Mouse (Mus musculus) embryonic fibroblast, embryonic 13.5 days (primary cell): Measurements from ENCODE around the gene Cnst. TPM values are rescaled to one million over a fixed set of nuclear protein-coding genes. Genes with fewer than 3 reads are reported as not detected.
"Not testable (repeated sequence)": the region's sequence is repeated elsewhere in the genome, so short reads cannot be mapped to it uniquely, and the experiment has no call there.

Source experiments
- H3K27ac ChIP-seq: 2 replicates; pipeline ENCODE4 v1.5.1; 2012; ENCODE audit warnings: low read length, control low read depth, inconsistent platforms; ENCODE audit not compliant: insufficient read depth
- H3K4me1 ChIP-seq: 2 replicates; pipeline ENCODE4 v1.6.1; 2011; ENCODE audit warnings: low read length; ENCODE audit not compliant: control insufficient read depth, insufficient read depth
- H3K4me3 ChIP-seq: 2 replicates; pipeline ENCODE4 v1.5.1; 2011; ENCODE audit warnings: mild to moderate bottlenecking, control low read depth, low read length; ENCODE audit not compliant: insufficient read depth
- CTCF ChIP-seq: IDR thresholded peaks from 2 replicates; pipeline ENCODE4 v1.5.1; 2011; ENCODE audit warnings: mild to moderate bottlenecking, control low read depth, low read length, moderate library complexity, borderline replicate concordance; ENCODE audit not compliant: insufficient read depth
- POLR2A ChIP-seq: IDR thresholded peaks from 2 replicates; pipeline ENCODE4 v1.6.1; 2011; ENCODE audit warnings: low read depth, mild to moderate bottlenecking, control low read depth, low read length, moderate library complexity
- polyA plus RNA-seq: library from polyadenylated mRNA; stranded (reverse); fragments of >200 nt; gene quantifications from 2 replicates; pipeline ENCODE4 v1.2.4, GENCODE M21; 2011; ENCODE audit warnings: low read depth; ENCODE audit not compliant: missing spikeins, insufficient read length

Gene Cnst
- 15.9 and 19.3 TPM in 2 replicates for polyA plus RNA-seq

GRCm38 (mm10) chr1:179545768-179546550, at the start of gene Cnst, which contains the start of gene Tfb2m:
Gene Cnst, plus strand, starts transcription at chr1:179546370.
Gene Tfb2m, minus strand, starts transcription at chr1:179546267.
- not testable (repeated sequence) for H3K4me1 ChIP-seq
- Histone ChIP-seq H3K27ac (peak within 1 kb of the TSS; percentile 50), H3K4me3 (peak within 1 kb of the TSS; percentile 98)
- TF ChIP-seq POLR2A, result peak; percentile 22; the same call in 1 of the 2 replicates

DNA sequence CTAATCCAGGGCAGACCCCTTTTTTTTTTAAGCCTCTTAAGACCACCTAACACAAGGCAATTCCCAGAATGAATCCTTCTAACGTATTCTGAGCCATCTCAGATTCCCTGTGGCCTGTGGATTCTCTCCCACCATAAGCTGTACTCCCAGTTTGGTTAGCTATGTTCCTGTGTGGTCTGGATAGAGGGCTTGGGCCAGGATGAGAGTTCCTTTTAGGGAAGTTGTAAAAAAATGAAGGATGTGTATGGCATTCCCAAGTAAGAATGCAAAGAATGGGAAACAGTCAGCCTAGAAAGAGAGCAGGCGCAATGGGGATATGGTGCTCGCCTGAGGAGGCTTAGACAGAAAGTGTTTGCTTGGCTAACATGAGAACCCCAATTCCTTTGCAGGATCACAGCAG, 46.9 kb upstream of the Cnst start:
- Histone ChIP-seq H3K4me3 (no peak overlapping the region), H3K4me1 (peaks cover 7% of the 10 kb centered on the region; the same call in 1 of the 2 replicates), H3K27ac (0 out of 2 replicates have a peak overlapping the region, but pooled peaks have one; percentile 23)
- TF ChIP-seq POLR2A, result no peak
- TF ChIP-seq CTCF, result no peak

DNA sequence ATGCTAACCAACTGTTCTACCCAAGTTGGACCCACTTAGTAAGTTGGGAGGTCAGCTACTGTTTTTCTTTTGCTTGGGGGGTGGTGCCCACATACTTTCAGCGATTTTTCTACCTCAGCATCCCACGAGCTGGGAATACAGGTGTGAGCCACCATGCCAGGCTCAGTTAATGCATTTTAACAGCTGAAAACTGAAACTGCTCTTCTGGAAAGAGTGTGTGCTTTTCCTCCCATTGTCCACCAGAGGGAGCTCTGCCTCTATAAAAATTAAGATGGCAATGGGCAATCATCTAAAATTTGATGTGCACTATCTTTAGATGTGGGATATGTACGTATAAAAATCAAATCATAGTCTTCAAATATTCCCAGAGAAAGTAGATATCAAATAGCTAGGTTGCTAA, 43.6 kb upstream of the Cnst start:
- H3K4me1 ChIP-seq, result peaks cover 7% of the 10 kb centered on the region; the same call in 1 of the 2 replicates
- no peak overlapping the region for H3K27ac ChIP-seq
- H3K4me3 ChIP-seq, result no peak overlapping the region
- TF ChIP-seq POLR2A, result no peak
- no peak for TF ChIP-seq CTCF

- H3K27ac ChIP-seq, result no peak overlapping the region
- TF ChIP-seq CTCF (0 out of 2 replicates have a peak, but pooled peaks have one; percentile 6), POLR2A (no peak)
- no peak overlapping the region for H3K4me3 ChIP-seq
- no peaks in the 10 kb centered on the region for H3K4me1 ChIP-seq
Observed at GRCm38 (mm10) chr1:179506530-179507315, 39.4 kb upstream of the Cnst start.

GRCm38 (mm10) chr1:179510546-179511340, 35.4 kb upstream of the Cnst start:
- no peak for TF ChIP-seq CTCF
- no peak for TF ChIP-seq POLR2A
- Histone ChIP-seq H3K4me1 (0 out of 2 replicates have a peak, but pooled peaks cover 2% of the 10 kb centered on the region), H3K4me3 (no peak overlapping the region), H3K27ac (no peak overlapping the region)

GRCm38 (mm10) chr1:179511895-179512294, 34.3 kb upstream of the Cnst start:
- Histone ChIP-seq H3K4me3 (no peak overlapping the region), H3K27ac (no peak overlapping the region), H3K4me1 (0 out of 2 replicates have a peak, but pooled peaks cover 2% of the 10 kb centered on the region)
- TF ChIP-seq POLR2A (no peak), CTCF (no peak)

DNA sequence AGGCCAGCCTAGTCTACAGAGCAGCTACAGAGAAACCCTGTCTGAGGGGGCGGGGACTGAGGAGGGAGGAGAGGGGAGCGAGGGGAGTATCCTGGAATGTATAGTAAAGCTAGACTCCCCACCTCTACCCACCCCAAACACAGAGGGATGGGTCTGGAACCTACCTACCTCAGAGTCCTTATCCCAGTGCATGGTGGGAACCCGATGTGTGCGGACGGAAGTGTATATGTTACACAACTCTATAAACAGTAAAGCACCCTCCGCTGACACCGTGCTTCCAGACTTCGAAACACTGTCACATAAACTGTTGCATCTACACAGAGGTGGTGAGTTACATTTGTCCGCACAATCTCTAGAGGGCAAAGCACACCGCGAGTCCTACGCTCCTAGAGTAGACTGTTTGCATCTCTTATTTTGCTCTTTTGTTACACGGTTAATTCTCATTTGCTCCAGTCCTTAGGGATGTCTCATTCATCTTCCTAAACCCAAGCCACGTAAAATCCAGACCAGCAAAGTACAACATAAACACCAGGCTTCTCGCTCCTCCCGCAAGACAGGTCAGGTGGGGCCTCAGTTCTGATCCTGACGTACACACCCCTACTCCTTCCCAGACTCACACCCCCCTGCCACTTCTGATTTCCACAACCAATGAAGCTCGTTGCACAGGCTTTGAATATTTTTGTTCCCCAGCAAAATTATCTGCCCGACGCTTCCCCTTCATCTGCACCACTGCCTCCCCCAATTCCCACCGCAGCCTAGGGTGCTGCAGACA, 29.0 kb upstream of the Cnst start:
- Histone ChIP-seq H3K4me3 (peak overlapping the region; percentile 71), H3K4me1 (0 out of 2 replicates have a peak, but pooled peaks cover under 1% of the 10 kb centered on the region), H3K27ac (no peak overlapping the region)
- TF ChIP-seq POLR2A, result no peak
- no peak for TF ChIP-seq CTCF

DNA sequence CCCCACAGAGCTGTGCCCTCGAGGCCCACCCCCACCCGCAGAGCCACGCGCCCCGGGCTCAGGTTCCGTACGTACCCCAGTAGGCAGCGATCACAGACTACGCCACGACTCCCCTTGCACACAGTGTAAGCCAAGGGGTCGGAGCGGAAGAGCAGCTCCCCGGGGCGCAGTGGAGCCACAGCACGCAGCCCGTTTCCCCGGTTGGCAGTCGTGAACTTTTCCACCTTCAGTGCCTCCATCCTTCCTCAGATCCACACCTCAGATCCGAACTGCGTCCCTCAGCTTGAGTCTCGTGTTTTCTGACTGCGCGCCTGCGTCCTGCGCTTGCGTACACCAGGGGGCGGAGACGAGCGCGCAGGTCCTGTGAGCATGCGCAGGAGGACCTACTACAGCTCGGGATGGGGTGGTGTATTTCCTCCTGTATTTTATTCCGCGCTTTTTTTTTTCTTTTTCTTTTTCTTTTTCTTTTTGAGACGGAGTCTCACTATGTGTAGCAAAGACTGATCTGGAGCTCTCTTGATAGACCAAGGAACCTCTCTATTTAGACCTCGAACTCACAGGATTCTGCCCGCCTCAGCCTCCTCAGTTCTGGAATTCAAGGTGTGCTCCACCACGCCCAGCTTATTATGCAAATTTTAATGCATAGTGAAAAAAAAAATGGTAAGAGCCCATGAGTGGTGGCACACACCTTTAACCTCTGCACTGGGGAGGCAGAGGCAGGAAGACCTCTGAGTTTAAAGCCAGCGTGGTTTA, 28.3 kb upstream of the Cnst start, which contains the start of gene Smyd3:
Gene Smyd3, minus strand, starts transcription at position 329 of the 753 bp plus-strand sequence.
- Histone ChIP-seq H3K4me1 (no peaks in the 10 kb centered on the region), H3K4me3 (peak within 1 kb of the TSS; percentile 71), H3K27ac (no peak within 1 kb of the TSS)
- TF ChIP-seq POLR2A (peak; percentile 86), CTCF (peak; percentile 61; the same call in 1 of the 2 replicates)
